24 mouse cellular contexts compared by ENCODE assay signal in genomic region chr11:76770566-76770965, GRCm38 (mm10). TPM values are rescaled to one million over a fixed set of nuclear protein-coding genes. Genes with fewer than 3 reads are reported as not detected.
DNase-seq lines count a peak whose midpoint lies in the region; ATAC-seq and TF ChIP-seq lines count a peak whose summit lies in the region.
"Had no signal": no experiment of that assay in that cellular context is flagged by ENCODE, and none has a peak within 500 bp of the region (broad histone marks: within the 10 kb centered on the region; RNA-seq: fewer than 3 reads in every experiment).

No protein-coding gene starts in this region.

- H3K4me2 ChIP-seq in intestine, embryonic 16.5 days (ENCODE audit: low read depth, low read length) = no peak overlapping the region
- no peak overlapping the region for H3K4me2 ChIP-seq in intestine, embryonic 15.5 days (replicated peaks)
- no peak overlapping the region for H3K4me2 ChIP-seq in intestine, postnatal 0 days (replicated peaks; ENCODE audit: low read depth)
- no peak overlapping the region for H3K4me2 ChIP-seq in midbrain, embryonic 16.5 days (ENCODE audit: low read length)
- H3K4me2 ChIP-seq: embryonic facial prominence, embryonic 13.5 days; embryonic facial prominence, embryonic 15.5 days; forebrain, embryonic 12.5 days had no signal

- no peaks in the 10 kb centered on the region for H3K4me1 ChIP-seq in intestine, embryonic 16.5 days (ENCODE audit: control insufficient read depth, insufficient read depth, low read length)
- H3K4me1 ChIP-seq in intestine, embryonic 15.5 days (replicated peaks) = no peaks in the 10 kb centered on the region
- no peaks in the 10 kb centered on the region for H3K4me1 ChIP-seq in intestine, postnatal 0 days (replicated peaks; ENCODE audit: control insufficient read depth, insufficient read depth, low read length)
- no peaks in the 10 kb centered on the region for H3K4me1 ChIP-seq in midbrain, embryonic 16.5 days (ENCODE audit: control insufficient read depth, insufficient read depth, low read length)
- H3K4me1 ChIP-seq: embryonic facial prominence, embryonic 15.5 days; forebrain, embryonic 10.5 days; forebrain, embryonic 12.5 days had no signal

- no peak overlapping the region for H3K27ac ChIP-seq in intestine, embryonic 16.5 days (ENCODE audit: low read length)
- H3K27ac ChIP-seq in intestine, embryonic 15.5 days = no peak overlapping the region
- no peak overlapping the region for H3K27ac ChIP-seq in intestine, postnatal 0 days (ENCODE audit: low read depth, low read length)
- H3K27ac ChIP-seq in midbrain, embryonic 16.5 days (ENCODE audit: low read length) = no peak overlapping the region
- H3K27ac ChIP-seq: embryonic facial prominence, embryonic 13.5 days; embryonic facial prominence, embryonic 15.5 days; forebrain, embryonic 10.5 days; forebrain, embryonic 12.5 days had no signal

- no peaks in the 10 kb centered on the region for H3K36me3 ChIP-seq in intestine, embryonic 16.5 days (ENCODE audit: control insufficient read depth, insufficient read depth, low read length)
- no peaks in the 10 kb centered on the region for H3K36me3 ChIP-seq in intestine, embryonic 15.5 days
- no peaks in the 10 kb centered on the region for H3K36me3 ChIP-seq in intestine, postnatal 0 days (ENCODE audit: control insufficient read depth, insufficient read depth)
- no peaks in the 10 kb centered on the region for H3K36me3 ChIP-seq in midbrain, embryonic 16.5 days (ENCODE audit: control insufficient read depth, insufficient read depth, low read length)
- H3K36me3 ChIP-seq: embryonic facial prominence, embryonic 13.5 days; embryonic facial prominence, embryonic 15.5 days; forebrain, embryonic 10.5 days; forebrain, embryonic 12.5 days had no signal

- H3K9ac ChIP-seq in intestine, embryonic 16.5 days (ENCODE audit: low read depth, low read length) = no peak overlapping the region
- H3K9ac ChIP-seq in intestine, embryonic 15.5 days = no peak overlapping the region
- H3K9ac ChIP-seq in intestine, postnatal 0 days (ENCODE audit: low read depth, low read length) = no peak overlapping the region
- H3K9ac ChIP-seq in midbrain, embryonic 16.5 days (ENCODE audit: low read depth, low read length) = no peak overlapping the region
- H3K9ac ChIP-seq: embryonic facial prominence, embryonic 13.5 days; embryonic facial prominence, embryonic 15.5 days; forebrain, embryonic 12.5 days had no signal

- DNase-seq in yolk sac, embryonic 10.5 days (ENCODE audit: low spot score) = peak; percentile 46
- DNase-seq in lung, postnatal 10 days = no peak
- DNase-seq in embryo, embryonic 11 days = no peak
- DNase-seq: adrenal gland, adult 2 months; adrenal gland, postnatal 10 days; adrenal gland, postnatal 25 days; cerebellum, adult 11 months; cerebellum, adult 18-20 months; cerebellum, adult 8-10 months; cerebellum, adult 9-11 months; cerebellum, postnatal 14 days; cerebellum, postnatal 36 days had no signal

- peak; percentile 72; the same call in 1 of the 2 replicates for ATAC-seq in intestine, embryonic 16.5 days
- no peak for ATAC-seq in intestine, embryonic 15.5 days
- peak; percentile 91 for ATAC-seq in intestine, postnatal 0 days
- peak; percentile 30; the same call in 1 of the 2 replicates for ATAC-seq in neutrophil, adult 5-6 weeks (ENCODE audit: extremely low read depth, insufficient number of reproducible peaks, low FRiP score, poor library complexity, severe bottlenecking)
- ATAC-seq in midbrain, embryonic 16.5 days = no peak
- ATAC-seq: forebrain, embryonic 14.5 days; forebrain, embryonic 16.5 days had no signal

- no peak overlapping the region for H3K4me3 ChIP-seq in intestine, embryonic 16.5 days (ENCODE audit: low read length)
- H3K4me3 ChIP-seq in intestine, embryonic 15.5 days (replicated peaks) = no peak overlapping the region
- H3K4me3 ChIP-seq in intestine, postnatal 0 days (ENCODE audit: low read depth, low read length) = no peak overlapping the region
- H3K4me3 ChIP-seq in midbrain, embryonic 16.5 days (ENCODE audit: low read depth, low read length) = no peak overlapping the region
- H3K4me3 ChIP-seq: embryonic facial prominence, embryonic 13.5 days; embryonic facial prominence, embryonic 15.5 days; erythroblast, embryonic 14.5 days; forebrain, embryonic 10.5 days; forebrain, embryonic 12.5 days had no signal

- TF ChIP-seq CTCF in intestine, postnatal 0 days (IDR thresholded peaks at IDR 0.05; ENCODE audit: low read depth) = no peak

- WGBS in intestine, embryonic 16.5 days = 83% methylated on average over 5 of the region's 5 CpGs
- WGBS in intestine, embryonic 15.5 days = 85% methylated on average over 5 of the region's 5 CpGs
- 60% methylated on average over 5 of the region's 5 CpGs for whole genome bisulfite sequencing in intestine, postnatal 0 days
- 88% methylated on average over 5 of the region's 5 CpGs for WGBS in midbrain, embryonic 16.5 days

- no peaks in the 10 kb centered on the region for H3K27me3 ChIP-seq in intestine, embryonic 16.5 days (replicated peaks; ENCODE audit: control insufficient read depth, insufficient read depth, low read length)
- no peaks in the 10 kb centered on the region for H3K27me3 ChIP-seq in intestine, embryonic 15.5 days (replicated peaks)
- H3K27me3 ChIP-seq in intestine, postnatal 0 days (replicated peaks; ENCODE audit: control insufficient read depth, insufficient read depth, low read length) = no peaks in the 10 kb centered on the region
- H3K27me3 ChIP-seq in midbrain, embryonic 16.5 days (ENCODE audit: control insufficient read depth, insufficient read depth, low read depth, low read length) = no peaks in the 10 kb centered on the region
- H3K27me3 ChIP-seq: embryonic facial prominence, embryonic 13.5 days had no signal

- H3K9me3 ChIP-seq in intestine, embryonic 16.5 days (ENCODE audit: control insufficient read depth, low read length) = no peaks in the 10 kb centered on the region
- H3K9me3 ChIP-seq in intestine, embryonic 15.5 days = no peaks in the 10 kb centered on the region
- no peaks in the 10 kb centered on the region for H3K9me3 ChIP-seq in intestine, postnatal 0 days (ENCODE audit: control insufficient read depth)
- no peaks in the 10 kb centered on the region for H3K9me3 ChIP-seq in midbrain, embryonic 16.5 days (replicated peaks; ENCODE audit: control insufficient read depth, low read length, poor library complexity, severe bottlenecking)
- H3K9me3 ChIP-seq: embryonic facial prominence, embryonic 13.5 days; embryonic facial prominence, embryonic 15.5 days; forebrain, embryonic 10.5 days; forebrain, embryonic 12.5 days had no signal

RNA-seq across cellular contexts. Expression of gene Gosr1, which starts 7.2 kb away (rescaled TPM):
- polyA plus RNA-seq in intestine, embryonic 16.5 days (2015; fragmentation: Nextera tagmentation; extraction: Ambion mirVana) = 28.5 and 30.3 TPM in 2 replicates
- 24.9 and 28.6 TPM in 2 replicates for polyA plus RNA-seq in intestine, embryonic 15.5 days (2015; fragmentation: Nextera tagmentation; extraction: Ambion mirVana)
- polyA plus RNA-seq in intestine, postnatal 0 days (2015; fragmentation: Nextera tagmentation; extraction: Ambion mirVana) = 28.6 and 30.7 TPM in 2 replicates
- total RNA-seq in neutrophil, adult 5-6 weeks (2017) = 43.6 and 97.4 TPM in 2 replicates
- polyA plus RNA-seq in midbrain, embryonic 16.5 days (2015; fragmentation: Nextera tagmentation; extraction: Ambion mirVana) = 26.4 and 28.3 TPM in 2 replicates

Comparison
In these comparisons a context has a peak if more than half of its experiments do, and no peak if none do; other contexts are left out.
1. ATAC-seq: peak in intestine, embryonic 16.5 days (single experiment), intestine, postnatal 0 days (single experiment) and neutrophil, adult 5-6 weeks (single experiment); none in intestine, embryonic 15.5 days (single experiment) and midbrain, embryonic 16.5 days (single experiment).